Mouse (Mus musculus): ENCODE data around the gene Btnl9.
"Not testable (repeated sequence)": the region's sequence is repeated elsewhere in the genome, so short reads cannot be mapped to it uniquely, and the experiment has no call there.

The Btnl9 gene

GRCm38 (mm10) chr11:49186452-49186851 lies 507 bp downstream of the Btnl9 start:
- intact Hi-C loops (cut with DNase I): loop anchor here (10.0 kb wide), 1 partner anchor 368 kb away; the partner anchor contains the start of gene Olfr1380

- intact Hi-C loops (cut with DNase I): loop anchor here (10.0 kb wide), 1 partner anchor 372 kb away; the partner anchor contains the start of gene Olfr1380
Observed at GRCm38 (mm10) chr11:49183172-49183571, 3.8 kb downstream of the Btnl9 start.

GRCm38 (mm10) chr11:49176047-49176779 lies 10.7 kb downstream of the Btnl9 start:
- intact Hi-C loops (cut with DNase I): not testable (repeated sequence)

- intact Hi-C loops (cut with DNase I): no loop called here
Observed at GRCm38 (mm10) chr11:49175345-49175744, 11.6 kb downstream of the Btnl9 start.

- intact Hi-C loops (cut with DNase I): no loop called here
Observed at GRCm38 (mm10) chr11:49170576-49170975, 16.4 kb downstream of the Btnl9 start.

GRCm38 (mm10) chr11:49168839-49169611 lies 17.9 kb downstream of the Btnl9 start:
- intact Hi-C loops (cut with DNase I): no loop called here

GRCm38 (mm10) chr11:49156821-49157814 lies 29.8 kb downstream of the Btnl9 start:
- intact Hi-C loops (cut with DNase I): no loop called here

GRCm38 (mm10) chr11:49154077-49154476 lies 32.9 kb downstream of the Btnl9 start, which contains the start of gene Olfr1394:
Gene Olfr1394, plus strand, starts transcription at chr11:49154377.
- intact Hi-C loops (cut with DNase I): no loop called here

GRCm38 (mm10) chr11:49141974-49142373 lies 45.0 kb downstream of the Btnl9 start, which contains the start of gene Olfr1395:
Gene Olfr1395, plus strand, starts transcription at chr11:49142274.
- intact Hi-C loops (cut with DNase I): no loop called here

GRCm38 (mm10) chr11:49124169-49124568 lies 62.8 kb downstream of the Btnl9 start:
- intact Hi-C loops (cut with DNase I): no loop called here

- intact Hi-C loops (cut with DNase I): no loop called here
Observed at GRCm38 (mm10) chr11:49119635-49120034, 67.3 kb downstream of the Btnl9 start.

Data from adrenal gland (tissue).